Mouse (Mus musculus) G1E (cell line): ENCODE measurements at regions not wholly inside any gene's neighbourhood (a gene's known extent, or its start where the extent isn't known, plus 50 kb on each side); places are given as distances from the start of the nearest gene placed in this dataset.

Experiments used
- CTCF ChIP-seq: IDR thresholded peaks from 2 replicates; pipeline ENCODE4 v1.5.1; 2012; ENCODE audit warnings: low read depth, low read length, inconsistent platforms, mixed read lengths
- GATA1 ChIP-seq: IDR thresholded peaks from 2 replicates; pipeline ENCODE4 v1.6.1; 2012; ENCODE audit warnings: borderline replicate concordance, low read length, inconsistent platforms, mixed read lengths
- GATA2 ChIP-seq: IDR thresholded peaks from 2 replicates; pipeline ENCODE4 v1.6.1; 2012; ENCODE audit warnings: low read depth, low read length, inconsistent platforms, borderline replicate concordance
- POLR2AphosphoS5 ChIP-seq: IDR thresholded peaks from 2 replicates; pipeline ENCODE4 v1.6.1; 2012; ENCODE audit warnings: low read depth, low read length, inconsistent platforms; ENCODE audit not compliant: insufficient replicate concordance
- TAL1 ChIP-seq: conservative IDR thresholded peaks from 2 replicates; pipeline ENCODE4 v1.6.1; 2012; ENCODE audit warnings: low read depth, low read length, inconsistent platforms, mixed read lengths

DNA sequence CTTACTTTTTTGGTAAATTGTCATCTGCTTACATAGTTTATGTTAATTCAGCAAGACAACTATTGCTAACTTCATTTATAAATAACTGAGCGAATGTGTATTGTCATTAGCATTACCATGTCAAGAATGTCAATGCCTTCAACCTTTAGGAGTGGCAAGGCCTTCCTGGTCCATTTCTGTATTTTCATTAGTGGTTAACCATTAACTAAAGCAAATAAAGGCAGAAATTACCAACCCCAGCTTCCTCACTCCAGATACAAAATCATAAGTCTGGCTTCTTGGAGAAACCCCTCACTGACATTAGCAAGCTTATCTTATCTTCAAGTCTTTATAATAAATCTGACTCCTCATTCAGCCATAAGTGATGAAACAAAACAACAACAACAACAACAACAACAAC lies 592.8 kb upstream of the Pcdh20 start:
- no peak for TF ChIP-seq CTCF
- no peak for TF ChIP-seq POLR2AphosphoS5
- TF ChIP-seq GATA1: no peak
- no peak for TF ChIP-seq TAL1
- TF ChIP-seq GATA2: no peak
